Mouse (Mus musculus) adrenal gland (tissue): ENCODE measurements around the gene Msantd3.

Source experiments
- intact Hi-C: fragments of 180-260 bp; cut with DNase I; formaldehyde crosslinking; loops from one replicate; pipeline ENCODE4 v1.15.1; 2025

Msantd3 gene

GRCm38 (mm10) chr4:48552486-48553064 is 12.8 kb downstream of the Msantd3 start:
- intact Hi-C loops = no loop called here

- intact Hi-C loops = no loop called here
Observed at GRCm38 (mm10) chr4:48554132-48554531, 14.4 kb downstream of the Msantd3 start.

- intact Hi-C loops = loop anchor here (5.0 kb wide), 1 partner anchor 73 kb away; no protein-coding TSS in a partner anchor
Observed at GRCm38 (mm10) chr4:48555729-48556128, 16.0 kb downstream of the Msantd3 start.

- intact Hi-C loops = loop anchor here (5.0 kb wide), 1 partner anchor 77 kb away; no protein-coding TSS in a partner anchor
Observed at GRCm38 (mm10) chr4:48559652-48560051, 19.9 kb downstream of the Msantd3 start.

GRCm38 (mm10) chr4:48561824-48562223 is 22.1 kb downstream of the Msantd3 start:
- intact Hi-C loops = no loop called here

GRCm38 (mm10) chr4:48564962-48565361 is 25.2 kb downstream of the Msantd3 start:
- intact Hi-C loops = no loop called here

- intact Hi-C loops = no loop called here
Observed at GRCm38 (mm10) chr4:48576361-48576760, 36.6 kb downstream of the Msantd3 start.

- intact Hi-C loops = no loop called here
Observed at GRCm38 (mm10) chr4:48577831-48578230, 38.1 kb downstream of the Msantd3 start.

GRCm38 (mm10) chr4:48578399-48578798 is 38.7 kb downstream of the Msantd3 start:
- intact Hi-C loops = no loop called here

GRCm38 (mm10) chr4:48579475-48580110 is 39.9 kb downstream of the Msantd3 start:
- intact Hi-C loops = no loop called here

GRCm38 (mm10) chr4:48581201-48581600 is 41.5 kb downstream of the Msantd3 start:
- intact Hi-C loops = no loop called here

- intact Hi-C loops = no loop called here
Observed at GRCm38 (mm10) chr4:48581993-48582392, 42.3 kb downstream of the Msantd3 start.

GRCm38 (mm10) chr4:48582941-48583340 is 43.2 kb downstream of the Msantd3 start:
- intact Hi-C loops = no loop called here

GRCm38 (mm10) chr4:48584421-48585240 is 44.9 kb downstream of the Msantd3 start, which contains the start of gene Tmeff1:
Gene Tmeff1 (plus strand): TSS chr4:48585174.
- intact Hi-C loops = no loop called here

GRCm38 (mm10) chr4:48585241-48586098 is 45.7 kb downstream of the Msantd3 start:
- intact Hi-C loops = no loop called here

GRCm38 (mm10) chr4:48586099-48586821 is 46.5 kb downstream of the Msantd3 start:
- intact Hi-C loops = no loop called here

- intact Hi-C loops = no loop called here
Observed at GRCm38 (mm10) chr4:48587526-48587925, 47.8 kb downstream of the Msantd3 start.

GRCm38 (mm10) chr4:48588576-48588975 is 48.8 kb downstream of the Msantd3 start:
- intact Hi-C loops = no loop called here

GRCm38 (mm10) chr4:48590862-48591261 is 51.1 kb downstream of the Msantd3 start:
- intact Hi-C loops = loop anchor here (5.0 kb wide), 1 partner anchor 81 kb away; no protein-coding TSS in a partner anchor

GRCm38 (mm10) chr4:48591390-48591789 is 51.7 kb downstream of the Msantd3 start:
- intact Hi-C loops = loop anchor here (5.0 kb wide), 1 partner anchor 81 kb away; no protein-coding TSS in a partner anchor
